Mouse (Mus musculus) megakaryocyte, embryonic 14.5 days (primary cell): Measurements from ENCODE around the gene Pkd1l2.

Experiments used
- FLI1 ChIP-seq: IDR thresholded peaks from 2 replicates; pipeline ENCODE4 v1.6.1; 2012; ENCODE audit warnings: low read length, inconsistent platforms, mixed read lengths
- GATA1 ChIP-seq: IDR thresholded peaks from 3 replicates; pipeline ENCODE4 v1.6.1; 2012; ENCODE audit warnings: mixed read lengths, low read length, inconsistent platforms, borderline replicate concordance

GRCm38 (mm10) chr8:116946851-116947250 is 135.4 kb downstream of the Pkd1l2 start:
- no peak for TF ChIP-seq GATA1
- TF ChIP-seq FLI1: no peak
